Mouse (Mus musculus) heart, adult 2 months (tissue): ENCODE measurements around the gene Atg10.

ENCODE experiments used
- CTCF ChIP-seq: fragments of 200-600 bp; IDR thresholded peaks from 2 replicates; pipeline ENCODE4 v1.8.1; 2022; ENCODE audit warnings: antibody characterized with exemption, mild to moderate bottlenecking, moderate library complexity
- EP300 ChIP-seq: fragments of 200-500 bp; IDR thresholded peaks from 2 replicates; pipeline ENCODE4 v1.6.1; 2011; ENCODE audit warnings: low read depth, low read length, control low read depth; ENCODE audit not compliant: insufficient read depth
- POLR2A ChIP-seq: fragments of 200-500 bp; IDR thresholded peaks from 2 replicates; pipeline ENCODE4 v1.6.1; 2011; ENCODE audit warnings: mild to moderate bottlenecking, low read depth, low read length, control low read depth; ENCODE audit not compliant: insufficient read depth

GRCm38 (mm10) chr13:91212958-91213357, 10.8 kb downstream of the Atg10 start:
- TF ChIP-seq EP300 (no peak), POLR2A (no peak), CTCF (no peak)
